19 mouse cellular contexts compared by ENCODE assay signal in the genomic region with DNA sequence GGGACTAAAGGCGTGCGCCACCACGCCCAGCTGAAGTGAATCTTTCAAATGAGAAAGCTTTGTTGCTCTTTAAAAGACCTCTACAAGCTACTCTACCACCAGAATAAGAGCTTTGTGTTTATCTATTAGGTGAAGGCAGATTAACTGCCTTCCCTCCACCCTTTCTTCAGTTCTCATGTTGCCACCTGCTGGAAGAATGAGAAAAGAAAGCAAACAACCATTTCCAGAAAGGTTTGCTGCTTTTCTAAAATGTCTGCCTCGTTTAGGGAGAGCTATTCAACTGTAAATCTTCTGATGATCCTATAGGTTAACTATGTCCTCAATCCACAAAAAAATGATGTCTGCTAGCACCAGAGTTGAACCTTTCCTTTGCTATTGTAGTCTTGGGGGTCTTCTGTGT. TPM values are rescaled to one million over a fixed set of nuclear protein-coding genes. Genes with fewer than 3 reads are reported as not detected.
DNase-seq lines count a peak whose midpoint lies in the region; ATAC-seq lines count a peak whose summit lies in the region.
"Had no signal": no experiment of that assay in that cellular context is flagged by ENCODE, and none has a peak within 500 bp of the region (broad histone marks: within the 10 kb centered on the region; RNA-seq: fewer than 3 reads in every experiment).

No protein-coding gene starts in this region.

- 0 out of 2 replicates have a peak, but pooled peaks have one; percentile 36 for ATAC-seq in kidney, embryonic 16.5 days (ENCODE audit: low FRiP score, low TSS enrichment)
- no peak for ATAC-seq in neural tube, embryonic 15.5 days (ENCODE audit: low FRiP score)

- peaks cover 62% of the 10 kb centered on the region for H3K36me3 ChIP-seq in kidney, embryonic 16.5 days (ENCODE audit: insufficient read depth, low read length)
- H3K36me3 ChIP-seq in neural tube, embryonic 15.5 days = peaks cover 69% of the 10 kb centered on the region

- 70% methylated on average over 4 of the region's 4 CpGs for WGBS in kidney, embryonic 16.5 days
- WGBS in neural tube, embryonic 15.5 days = 68% methylated on average over 4 of the region's 4 CpGs

- no peak overlapping the region for H3K9ac ChIP-seq in kidney, embryonic 16.5 days (replicated peaks; ENCODE audit: low read length)
- 0 out of 2 replicates have a peak overlapping the region, but pooled peaks have one; percentile 11 for H3K9ac ChIP-seq in neural tube, embryonic 15.5 days (replicated peaks)
- H3K9ac ChIP-seq: hindbrain, embryonic 13.5 days; limb, embryonic 13.5 days; lung, embryonic 15.5 days; stomach, embryonic 15.5 days had no signal

- no peak overlapping the region for H3K4me2 ChIP-seq in kidney, embryonic 16.5 days (replicated peaks; ENCODE audit: low read depth, low read length)
- no peak overlapping the region for H3K4me2 ChIP-seq in neural tube, embryonic 15.5 days
- H3K4me2 ChIP-seq: hindbrain, embryonic 13.5 days; limb, embryonic 13.5 days; lung, embryonic 15.5 days; stomach, embryonic 15.5 days had no signal

- H3K4me3 ChIP-seq in kidney, embryonic 16.5 days (ENCODE audit: low read length) = no peak overlapping the region
- H3K4me3 ChIP-seq in neural tube, embryonic 15.5 days (replicated peaks) = no peak overlapping the region
- H3K4me3 ChIP-seq: embryonic facial prominence, embryonic 10.5 days; erythroblast, embryonic 14.5 days; hindbrain, embryonic 13.5 days; limb, embryonic 13.5 days; lung, embryonic 15.5 days; stomach, embryonic 15.5 days had no signal

- no peaks in the 10 kb centered on the region for H3K9me3 ChIP-seq in kidney, embryonic 16.5 days (ENCODE audit: low read length)
- H3K9me3 ChIP-seq in neural tube, embryonic 15.5 days (replicated peaks) = no peaks in the 10 kb centered on the region
- H3K9me3 ChIP-seq: embryonic facial prominence, embryonic 10.5 days; hindbrain, embryonic 13.5 days; limb, embryonic 13.5 days; lung, embryonic 15.5 days; stomach, embryonic 15.5 days had no signal

- H3K27me3 ChIP-seq in kidney, embryonic 16.5 days (ENCODE audit: insufficient read depth, low read length) = no peaks in the 10 kb centered on the region
- no peaks in the 10 kb centered on the region for H3K27me3 ChIP-seq in neural tube, embryonic 15.5 days (replicated peaks)
- H3K27me3 ChIP-seq: hindbrain, embryonic 13.5 days; limb, embryonic 13.5 days; lung, embryonic 15.5 days; stomach, embryonic 15.5 days had no signal

- 0 out of 2 replicates have a peak, but pooled peaks cover 3% of the 10 kb centered on the region for H3K4me1 ChIP-seq in kidney, embryonic 16.5 days (ENCODE audit: insufficient read depth, low read length)
- H3K4me1 ChIP-seq in neural tube, embryonic 15.5 days = no peaks in the 10 kb centered on the region
- H3K4me1 ChIP-seq: embryonic facial prominence, embryonic 10.5 days; hindbrain, embryonic 13.5 days; limb, embryonic 13.5 days; lung, embryonic 15.5 days; stomach, embryonic 15.5 days had no signal

- no peak overlapping the region; the same call in 1 of the 2 replicates for H3K27ac ChIP-seq in kidney, embryonic 16.5 days (ENCODE audit: low read length)
- no peak overlapping the region for H3K27ac ChIP-seq in neural tube, embryonic 15.5 days (replicated peaks)
- H3K27ac ChIP-seq: embryonic facial prominence, embryonic 10.5 days; hindbrain, embryonic 13.5 days; limb, embryonic 13.5 days; lung, embryonic 15.5 days; stomach, embryonic 15.5 days had no signal

- no peak for DNase-seq in kidney, adult 9 months
- no peak for DNase-seq in neural tube, embryonic 10.5 days (ENCODE audit: extremely low spot score, low spot score)
- peak; percentile 32 for DNase-seq in NIH3T3 (ENCODE audit: low read depth)
- DNase-seq in frontal cortex, postnatal 36 days (ENCODE audit: low spot score in 2 of 2) = no peak
- DNase-seq in MN1 (ENCODE audit: low spot score) = no peak
- DNase-seq: cerebellum, adult 11 months; cerebellum, postnatal 36 days; kidney, adult 11 months; right cerebral cortex, adult 18-20 months; spleen, adult 18-20 months; thymus, postnatal 14 days had no signal

RNA-seq across cellular contexts. Expression of a gene that starts 10.4 kb away (rescaled TPM):
- 432 and 504 TPM in 2 replicates for polyA plus RNA-seq in kidney, embryonic 16.5 days (2015; fragmentation: Nextera tagmentation; extraction: Ambion mirVana)
- polyA plus RNA-seq in neural tube, embryonic 15.5 days (2015; fragmentation: Nextera tagmentation; extraction: Ambion mirVana) = 189 and 296 TPM in 2 replicates

RNA-seq across cellular contexts. Expression of a gene that starts 46.2 kb away (rescaled TPM):
- polyA plus RNA-seq in kidney, embryonic 16.5 days (2015; fragmentation: Nextera tagmentation; extraction: Ambion mirVana) = 9.5 and 10.5 TPM in 2 replicates
- 7.3 TPM in 2 replicates for polyA plus RNA-seq in neural tube, embryonic 15.5 days (2015; fragmentation: Nextera tagmentation; extraction: Ambion mirVana)
